Mouse (Mus musculus) forebrain, postnatal 0 days (tissue): Measurements from ENCODE around the gene Cct5. TPM values are rescaled to one million over a fixed set of nuclear protein-coding genes. Genes with fewer than 3 reads are reported as not detected.
A peak's percentile ranks its signal among the peaks of the same experiment; 100 is the strongest.

Experiments
- ATAC-seq: fragments of 200-750 bp; cut with Nextera tagmentation; 2 replicates; pipeline ENCODE4 v1.8.0; 2017; ENCODE audit warnings: mild to moderate bottlenecking, moderate library complexity
- DNase-seq: peaks from one replicate; pipeline ENCODE4 v3.0.0-alpha.2; 2015
- H3K27ac ChIP-seq: fragments of 300-500 bp; sonication (generic); 2 replicates; pipeline ENCODE4 v1.5.1; 2014; ENCODE audit warnings: low read depth, mild to moderate bottlenecking, antibody characterized with exemption, low read length, moderate library complexity, mixed read lengths
- H3K27me3 ChIP-seq: fragments of 300-500 bp; sonication (generic); 2 replicates; pipeline ENCODE4 v1.6.1; 2014; ENCODE audit warnings: mild to moderate bottlenecking, low read length, mixed read lengths; ENCODE audit not compliant: insufficient read depth
- H3K36me3 ChIP-seq: fragments of 300-500 bp; sonication (generic); 2 replicates; pipeline ENCODE4 v1.6.1; 2014; ENCODE audit warnings: mild to moderate bottlenecking, moderate library complexity; ENCODE audit not compliant: insufficient read depth
- H3K4me1 ChIP-seq: fragments of 300-500 bp; sonication (generic); 2 replicates; pipeline ENCODE4 v1.6.1; 2014; ENCODE audit warnings: antibody characterized with exemption; ENCODE audit not compliant: insufficient read depth
- H3K4me2 ChIP-seq: fragments of 300-500 bp; sonication (generic); 2 replicates; pipeline ENCODE4 v1.6.1; 2014; ENCODE audit warnings: low read depth, mild to moderate bottlenecking, moderate library complexity
- H3K4me3 ChIP-seq: fragments of 300-500 bp; sonication (generic); 2 replicates; pipeline ENCODE4 v1.5.1; 2014; ENCODE audit warnings: low read depth, low read length, mixed read lengths
- H3K9ac ChIP-seq: fragments of 300-500 bp; sonication (generic); 2 replicates; pipeline ENCODE4 v1.6.1; 2014; ENCODE audit warnings: mild to moderate bottlenecking
- H3K9me3 ChIP-seq: fragments of 300-500 bp; sonication (generic); 2 replicates; pipeline ENCODE4 v1.6.1; 2016; ENCODE audit warnings: low read length
- CTCF ChIP-seq: sonication (generic); IDR thresholded peaks from 2 replicates; pipeline ENCODE4 v1.5.1; 2016; ENCODE audit warnings: antibody characterized with exemption, control low read depth, low read depth
- WGBS: fragments of 180-500 bp; shearing (Covaris S2); extraction: QIAGEN DNeasy Blood & Tissue Kit; methylation state at CpG from one replicate; pipeline ENCODE4 v1.1.7; 2014; 5-methylcytosine and 5-hydroxymethylcytosine counted together
- polyA plus RNA-seq: library from polyadenylated mRNA; unstranded; fragments of >200 nt; fragmentation: Nextera tagmentation; extraction: Ambion mirVana; gene quantifications from 2 replicates; pipeline ENCODE4 v1.2.1, GENCODE M21; 2015
- total RNA-seq: library from RNA; depleted of rRNA; stranded (reverse); fragments of >200 nt; gene quantifications from 2 replicates; pipeline ENCODE4 v1.2.3, GENCODE M21; 2014

The Cct5 gene
- total and polyA plus RNA-seq, 2 experiments from 2014 or later = 409 to 473 TPM

- 88% methylated on average over 4 of the region's 4 CpGs for WGBS
- no peak for DNase-seq
- no peak overlapping the region for H3K4me2 ChIP-seq
- H3K36me3 ChIP-seq = no peaks in the 10 kb centered on the region
- H3K27ac ChIP-seq = no peak overlapping the region
- ATAC-seq = no peak
- peaks cover 9% of the 10 kb centered on the region; the same call in 1 of the 2 replicates for H3K4me1 ChIP-seq
- H3K27me3 ChIP-seq = no peaks in the 10 kb centered on the region
- no peak overlapping the region for H3K9ac ChIP-seq
- TF ChIP-seq CTCF = no peak
- H3K4me3 ChIP-seq = no peak overlapping the region
- H3K9me3 ChIP-seq = no peaks in the 10 kb centered on the region
Measured at GRCm38 (mm10) chr15:31632478-31632877, 30.9 kb upstream of the Cct5 start.

- Histone ChIP-seq H3K4me3 (no peak overlapping the region), H3K36me3 (no peaks in the 10 kb centered on the region), H3K4me2 (no peak overlapping the region), H3K27ac (no peak overlapping the region), H3K9me3 (no peaks in the 10 kb centered on the region), H3K9ac (no peak overlapping the region), H3K27me3 (no peaks in the 10 kb centered on the region), H3K4me1 (peaks cover 12% of the 10 kb centered on the region; the same call in 1 of the 2 replicates)
- ATAC-seq (no peak), DNase-seq (no peak)
- 76% methylated on average over 12 of the region's 12 CpGs for WGBS
- TF ChIP-seq CTCF = no peak
Measured at GRCm38 (mm10) chr15:31631396-31631858, 29.8 kb upstream of the Cct5 start.

GRCm38 (mm10) chr15:31629556-31629955 is 28.0 kb upstream of the Cct5 start:
- no peaks in the 10 kb centered on the region for H3K9me3 ChIP-seq
- H3K27ac ChIP-seq = no peak overlapping the region
- no peak for TF ChIP-seq CTCF
- no peak overlapping the region for H3K4me3 ChIP-seq
- no peaks in the 10 kb centered on the region for H3K36me3 ChIP-seq
- ATAC-seq (no peak), DNase-seq (no peak)
- H3K4me2 ChIP-seq = no peak overlapping the region
- peaks cover 12% of the 10 kb centered on the region; the same call in 1 of the 2 replicates for H3K4me1 ChIP-seq
- H3K9ac ChIP-seq = no peak overlapping the region
- 82% methylated on average over 3 of the region's 3 CpGs for WGBS
- H3K27me3 ChIP-seq = no peaks in the 10 kb centered on the region

- TF ChIP-seq CTCF = no peak
- H3K27me3 ChIP-seq = no peaks in the 10 kb centered on the region
- H3K36me3 ChIP-seq = no peaks in the 10 kb centered on the region
- no peak overlapping the region for H3K4me2 ChIP-seq
- DNase-seq (no peak), ATAC-seq (0 out of 2 replicates have a peak, but pooled peaks have one; percentile 14)
- 0 out of 2 replicates have a peak overlapping the region, but pooled peaks have one; percentile 24 for H3K27ac ChIP-seq
- 41% methylated on average over 10 of the region's 10 CpGs for WGBS
- no peak overlapping the region for H3K4me3 ChIP-seq
- no peak overlapping the region for H3K9ac ChIP-seq
- H3K9me3 ChIP-seq = no peaks in the 10 kb centered on the region
- peaks cover 12% of the 10 kb centered on the region; the same call in 1 of the 2 replicates for H3K4me1 ChIP-seq
Measured at GRCm38 (mm10) chr15:31628180-31628579, 26.6 kb upstream of the Cct5 start.

GRCm38 (mm10) chr15:31627277-31628154 is 25.9 kb upstream of the Cct5 start:
- Histone ChIP-seq H3K4me3 (no peak overlapping the region), H3K27ac (peak overlapping the region; percentile 24; the same call in 1 of the 2 replicates), H3K36me3 (no peaks in the 10 kb centered on the region), H3K9me3 (no peaks in the 10 kb centered on the region), H3K9ac (no peak overlapping the region), H3K27me3 (no peaks in the 10 kb centered on the region), H3K4me1 (peaks cover 12% of the 10 kb centered on the region; the same call in 1 of the 2 replicates), H3K4me2 (no peak overlapping the region)
- TF ChIP-seq CTCF = no peak
- WGBS = 18% methylated on average over 12 of the region's 12 CpGs
- DNase-seq (peak; percentile 55), ATAC-seq (peak; percentile 67)

- peaks cover 20% of the 10 kb centered on the region for H3K36me3 ChIP-seq
- no peaks in the 10 kb centered on the region for H3K27me3 ChIP-seq
- H3K27ac ChIP-seq = no peak overlapping the region
- no peak overlapping the region for H3K4me3 ChIP-seq
- H3K9me3 ChIP-seq = no peaks in the 10 kb centered on the region
- H3K9ac ChIP-seq = no peak overlapping the region
- peak; percentile 65 for TF ChIP-seq CTCF
- no peaks in the 10 kb centered on the region for H3K4me1 ChIP-seq
- peak; percentile 54 for DNase-seq
- H3K4me2 ChIP-seq = no peak overlapping the region
- ATAC-seq = no peak; the same call in 1 of the 2 replicates
- WGBS = 93% methylated on average over 8 of the region's 8 CpGs
Measured at GRCm38 (mm10) chr15:31619521-31619920, 17.9 kb upstream of the Cct5 start.

- Histone ChIP-seq H3K27me3 (no peaks in the 10 kb centered on the region), H3K4me3 (no peak overlapping the region), H3K4me2 (no peak overlapping the region), H3K9me3 (no peaks in the 10 kb centered on the region), H3K9ac (no peak overlapping the region), H3K4me1 (no peaks in the 10 kb centered on the region), H3K27ac (no peak overlapping the region), H3K36me3 (peaks cover 20% of the 10 kb centered on the region)
- TF ChIP-seq CTCF = no peak
- ATAC-seq = no peak
- WGBS = 94% methylated on average over 9 of the region's 9 CpGs
- DNase-seq = no peak
Measured at GRCm38 (mm10) chr15:31617261-31617660, 15.7 kb upstream of the Cct5 start.
